Mouse (Mus musculus) cerebellum, adult 2 months (tissue): ENCODE measurements around the gene Chrna9.

Source experiments
- CTCF ChIP-seq: fragments of 200-500 bp; IDR thresholded peaks from 2 replicates; pipeline ENCODE4 v1.5.1; 2011; ENCODE audit warnings: low read depth, mild to moderate bottlenecking, control low read depth, low read length, moderate library complexity, borderline replicate concordance; ENCODE audit not compliant: insufficient read depth
- POLR2A ChIP-seq: fragments of 200-500 bp; IDR thresholded peaks from 2 replicates; pipeline ENCODE4 v1.6.1; 2011; ENCODE audit warnings: low read length, control low read depth, borderline replicate concordance; ENCODE audit not compliant: insufficient read depth

DNA sequence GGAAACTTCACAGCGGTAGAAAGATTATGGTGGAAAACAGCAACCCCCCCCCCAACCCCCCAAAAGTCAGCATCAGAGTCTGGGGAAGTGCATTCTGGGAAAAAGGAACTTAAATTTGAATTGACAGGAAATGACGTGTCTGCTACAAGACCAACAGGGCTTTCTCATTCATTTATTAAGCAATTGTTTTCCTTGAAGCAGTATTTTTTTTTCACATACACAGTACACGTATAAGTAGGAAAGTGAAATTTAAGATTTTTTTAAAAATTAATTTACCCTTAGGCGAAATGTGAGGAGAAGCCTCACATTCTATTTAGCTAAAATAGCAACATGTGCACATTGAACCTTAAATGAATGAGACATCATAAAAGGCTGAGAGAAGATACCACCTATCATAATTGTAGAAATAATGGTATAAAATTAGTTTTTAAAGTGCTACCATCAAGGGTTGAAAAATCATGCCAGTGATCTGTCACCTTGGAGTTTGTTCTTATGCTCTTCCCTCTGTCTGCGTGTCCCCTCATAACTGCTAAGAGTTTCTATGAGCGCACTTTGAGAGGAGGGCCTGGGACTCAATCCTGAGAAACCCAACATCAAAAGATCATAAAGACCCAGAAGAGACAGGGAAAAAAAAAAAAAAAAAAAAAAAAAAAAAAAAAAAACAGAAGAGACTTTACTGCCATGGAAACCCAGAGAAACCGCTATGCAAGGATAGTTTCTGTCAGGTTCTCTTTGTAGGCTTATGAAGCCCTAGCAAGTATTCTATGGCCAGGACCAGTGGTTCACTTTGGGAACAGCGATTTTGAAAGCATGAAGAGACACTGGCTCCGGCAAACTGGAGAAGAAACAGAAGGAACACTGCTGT, 21.7 kb downstream of the Chrna9 start:
- TF ChIP-seq CTCF, result no peak
- no peak for TF ChIP-seq POLR2A
